Mouse (Mus musculus): ENCODE data around the gene Ttll12.
A peak's percentile ranks its signal among the peaks of the same experiment; 100 is the strongest.

The Ttll12 gene

GRCm38 (mm10) chr15:83562626-83563270, 32.2 kb downstream of the Ttll12 start:
- DNase-seq = peak; percentile 85 to 90

- DNase-seq = no peak
These were observed 33.9 kb downstream of the Ttll12 start for GRCm38 (mm10) chr15:83560941-83561477.

- peak; percentile 90 to 94 for DNase-seq
These were observed 39.6 kb downstream of the Ttll12 start for GRCm38 (mm10) chr15:83555161-83555974.

- no peak for DNase-seq
These were observed 41.1 kb downstream of the Ttll12 start for GRCm38 (mm10) chr15:83553831-83554230.

GRCm38 (mm10) chr15:83550137-83550536, 44.8 kb downstream of the Ttll12 start:
- DNase-seq = peak; percentile 17 to 34

GRCm38 (mm10) chr15:83547144-83547543, 47.8 kb downstream of the Ttll12 start:
- no peak for DNase-seq

- no peak for DNase-seq
These were observed 48.9 kb downstream of the Ttll12 start for GRCm38 (mm10) chr15:83546029-83546428.

DNA sequence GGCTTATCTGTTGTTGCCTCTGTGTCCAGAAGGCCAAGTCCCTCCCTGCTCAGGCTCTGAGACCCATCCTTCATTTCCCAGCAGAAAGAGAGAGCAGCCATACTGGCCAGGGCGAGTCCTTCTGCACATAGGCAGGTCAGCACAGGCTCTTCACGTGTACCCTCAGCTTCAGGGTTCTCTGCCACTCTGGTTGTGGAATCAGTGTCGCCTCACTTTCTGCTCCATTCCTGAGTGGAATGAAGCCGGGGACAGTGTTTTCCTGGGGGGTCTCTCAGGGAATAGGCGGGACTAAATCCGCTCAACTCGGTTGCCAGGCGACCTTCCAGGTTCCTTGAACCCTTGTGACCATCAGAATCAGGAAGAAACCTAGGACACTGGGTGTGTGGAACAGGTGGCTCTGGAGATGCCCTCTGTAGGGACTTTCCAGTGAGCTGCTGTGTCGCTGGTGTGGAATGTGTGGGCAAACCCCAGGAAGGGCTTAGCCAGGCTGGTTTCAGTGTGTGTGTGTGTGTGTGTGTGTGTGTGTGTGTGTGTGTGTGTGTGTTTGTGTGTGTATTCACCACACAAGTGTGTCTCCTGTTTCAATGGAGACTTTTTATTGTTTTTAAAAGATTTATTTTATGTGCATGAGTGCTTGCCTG, 53.2 kb downstream of the Ttll12 start:
- no peak for DNase-seq

GRCm38 (mm10) chr15:83539905-83540304, 55.1 kb downstream of the Ttll12 start:
- no peak for DNase-seq

- DNase-seq = no peak
These were observed 56.1 kb downstream of the Ttll12 start for GRCm38 (mm10) chr15:83538855-83539254.

DNA sequence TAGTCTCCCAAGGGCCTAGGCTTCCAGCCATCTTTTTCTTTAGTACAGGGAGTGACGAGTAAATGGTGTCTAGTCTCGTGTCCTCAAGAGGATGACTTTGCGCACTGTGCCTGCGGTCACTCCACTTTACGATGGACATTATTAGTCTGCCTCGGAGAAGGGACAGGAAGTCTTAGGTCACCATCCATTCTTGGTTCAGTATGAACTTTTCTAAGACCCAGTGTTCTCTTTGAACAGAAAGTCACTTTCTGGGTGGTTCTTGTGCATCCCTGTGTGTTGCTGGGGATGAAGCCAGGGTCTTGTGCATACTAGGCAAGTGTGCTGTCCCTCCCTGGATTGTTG, 59.1 kb downstream of the Ttll12 start:
- DNase-seq = no peak

DNA sequence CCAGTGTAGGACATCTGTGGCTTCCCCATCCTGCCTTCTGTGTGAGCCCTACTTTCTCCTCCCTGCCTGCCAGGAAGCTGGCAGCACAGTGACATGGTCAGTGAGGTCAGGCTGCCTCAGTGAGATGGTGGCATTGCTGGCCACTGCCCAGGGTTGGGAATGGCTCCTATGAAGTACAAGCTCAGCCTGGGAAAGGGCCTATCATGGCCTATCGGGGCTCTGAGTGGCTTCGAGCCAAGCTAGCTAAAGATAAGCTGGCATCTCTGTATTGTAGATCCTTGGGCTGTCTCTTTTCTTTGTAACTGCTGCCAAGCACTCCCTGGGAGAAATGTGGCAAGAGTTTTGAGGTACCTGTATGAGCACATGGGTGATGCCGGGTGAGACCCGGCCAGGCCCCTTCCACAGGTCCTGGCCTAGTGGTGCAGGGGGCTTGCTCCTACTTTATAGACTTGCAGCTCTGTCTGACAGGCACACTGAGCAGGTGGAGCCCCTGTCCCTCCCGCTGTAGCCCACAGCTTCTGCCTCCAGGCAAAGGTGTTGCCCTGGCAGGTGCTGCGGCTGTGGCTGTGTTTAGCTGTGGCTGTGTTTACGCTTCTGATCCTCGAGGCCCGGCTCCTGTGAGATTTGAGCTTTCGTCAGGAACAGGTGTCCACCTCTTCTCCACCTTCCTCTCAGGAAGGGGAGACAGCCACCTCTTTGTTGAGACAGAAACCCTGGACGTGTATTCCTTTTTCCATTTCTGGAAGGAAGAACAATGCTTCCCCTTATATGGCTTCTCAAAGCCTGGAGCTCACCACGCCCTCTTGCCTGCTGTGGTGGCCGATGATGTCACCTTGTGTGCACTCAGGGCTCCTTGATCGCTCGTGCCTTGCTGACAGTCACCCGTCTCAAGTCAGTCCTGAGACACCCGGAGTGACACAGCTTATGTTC, 59.7 kb downstream of the Ttll12 start:
- DNase-seq = peak; percentile 27 to 34

DNA sequence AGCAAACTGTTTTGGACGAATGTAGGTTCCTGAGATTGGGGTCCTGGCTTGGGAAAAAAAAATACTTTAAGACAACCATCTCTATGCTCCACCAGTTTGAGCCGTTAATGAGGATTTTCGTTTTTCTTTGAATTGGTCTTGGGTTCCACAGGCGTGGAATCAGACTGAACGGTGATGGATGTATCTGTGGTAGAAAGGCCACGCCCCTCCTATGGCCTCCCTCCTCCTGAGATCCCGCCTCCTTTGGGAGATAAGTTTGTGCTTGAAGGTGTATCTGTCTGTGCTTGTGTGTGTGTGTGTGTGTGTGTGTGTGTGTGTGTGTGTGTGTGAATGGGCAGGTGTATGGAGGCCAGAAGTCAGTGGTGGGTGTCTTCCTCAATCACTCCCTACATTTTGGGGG, 62.4 kb downstream of the Ttll12 start:
- DNase-seq = no peak

DNA sequence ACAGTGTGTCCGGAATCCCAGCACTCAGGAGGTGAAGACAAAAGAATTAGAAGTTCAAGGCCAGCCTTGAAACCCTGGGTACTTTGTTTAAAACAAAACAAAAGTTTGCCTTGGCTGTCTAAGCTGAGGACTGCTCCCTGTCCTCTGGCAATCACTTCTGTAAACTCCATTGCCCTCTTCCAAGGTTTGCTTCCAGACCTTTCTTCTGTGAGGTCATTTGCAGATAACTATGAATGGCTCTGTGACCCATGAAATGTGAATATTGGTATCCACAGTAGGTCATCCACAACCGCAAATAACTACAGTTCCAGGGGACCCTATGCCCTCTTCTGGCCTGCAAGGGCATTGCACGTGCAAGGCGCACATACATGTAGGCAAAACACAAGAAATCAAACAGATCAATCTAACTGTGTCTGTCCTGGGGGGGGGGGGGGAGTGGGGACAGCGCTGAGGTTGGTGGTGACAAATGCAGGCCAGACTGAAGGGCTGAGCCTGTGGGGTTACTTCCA, 62.9 kb downstream of the Ttll12 start:
- no peak for DNase-seq

DNA sequence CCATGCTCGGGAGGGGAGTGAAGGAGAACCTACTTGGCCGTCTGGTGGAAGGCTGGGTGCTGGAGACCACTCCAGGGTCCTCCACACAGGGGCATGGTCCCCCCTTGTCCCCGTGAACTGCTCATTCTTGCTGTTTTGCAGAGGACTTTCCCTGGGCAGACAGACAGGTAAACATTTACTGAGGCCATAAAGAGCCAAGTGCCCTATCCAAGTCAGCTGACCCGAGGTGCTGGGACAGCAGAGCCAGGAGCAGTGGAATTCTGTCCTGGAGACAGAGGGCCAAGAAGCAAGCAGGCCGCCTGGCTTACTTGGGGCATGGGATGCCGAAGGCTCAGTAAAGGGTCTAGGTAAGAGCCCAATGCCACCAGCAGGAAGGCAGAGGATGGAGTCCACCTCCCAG, 64.3 kb downstream of the Ttll12 start:
- DNase-seq = no peak

- DNase-seq = no peak
These were observed 64.7 kb downstream of the Ttll12 start for GRCm38 (mm10) chr15:83530233-83530632.

- no peak for DNase-seq
These were observed 65.2 kb downstream of the Ttll12 start for GRCm38 (mm10) chr15:83529765-83530164.

DNA sequence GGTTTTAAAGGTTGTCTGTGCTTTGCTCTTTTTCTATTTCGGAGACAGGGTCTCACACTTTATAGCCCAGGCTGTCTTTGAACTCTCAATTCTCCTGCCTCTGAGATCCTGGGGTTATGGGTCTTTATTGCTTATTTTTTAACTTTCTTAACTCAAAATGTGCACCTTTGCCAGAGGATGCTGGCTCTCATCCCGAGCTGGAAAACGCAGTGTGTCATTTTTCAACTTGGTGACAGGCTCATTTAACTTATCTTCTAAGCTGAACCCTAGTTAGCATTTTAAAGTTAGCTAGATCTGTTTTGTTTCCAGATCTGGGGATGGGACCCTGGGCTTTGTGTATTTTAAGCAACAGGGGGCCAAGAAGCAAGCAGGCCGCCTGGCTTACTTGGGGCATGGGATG, 66.1 kb downstream of the Ttll12 start:
- no peak for DNase-seq

- DNase-seq = no peak
These were observed 67.2 kb downstream of the Ttll12 start for GRCm38 (mm10) chr15:83527747-83528146.

GRCm38 (mm10) chr15:83527092-83527437, 67.9 kb downstream of the Ttll12 start:
- peak in 1 of 2 experiments; percentile 19 for DNase-seq

DNA sequence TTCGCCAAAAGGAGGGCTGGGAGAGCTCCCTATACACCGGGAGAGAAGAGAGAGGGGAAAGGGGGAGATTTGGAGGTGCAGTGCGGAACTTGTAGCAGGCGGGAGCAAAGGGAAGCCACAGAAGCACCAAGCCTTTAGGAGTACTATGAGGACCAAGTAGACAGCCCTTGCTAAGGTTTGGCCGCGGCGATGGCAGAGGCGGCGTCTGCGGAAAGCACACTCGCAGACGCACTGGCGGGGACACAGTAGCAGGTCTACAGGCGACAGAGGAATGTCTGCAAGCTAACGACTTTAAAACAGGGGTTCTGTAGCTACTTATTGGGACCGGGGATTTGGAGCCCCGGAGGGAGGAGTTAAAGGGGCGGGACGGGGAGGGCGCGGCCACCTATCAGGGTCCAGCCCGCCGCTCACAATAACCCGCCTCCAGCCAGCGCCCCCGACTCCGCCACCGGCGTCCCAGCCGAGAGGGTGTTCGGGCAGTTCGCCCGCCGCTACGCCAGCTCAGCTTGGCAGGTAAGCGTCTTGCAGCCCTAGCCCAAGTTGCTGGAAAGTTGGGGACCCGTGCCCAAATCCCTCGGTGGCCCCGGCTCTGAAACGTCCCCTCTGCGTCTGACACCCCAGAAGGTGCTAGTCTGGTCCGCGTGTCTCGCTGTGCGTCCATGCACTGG, 68.4 kb downstream of the Ttll12 start, which contains the start of gene Bik:
Gene Bik, plus strand, starts transcription at position 439 of the 668 bp plus-strand sequence.
- DNase-seq = peak; percentile 51 to 62

Measured in cerebellum, postnatal 10 days (tissue).